Mouse (Mus musculus) MEL (cell line): ENCODE measurements at regions not wholly inside any gene's neighbourhood (a gene's known extent, or its start where the extent isn't known, plus 50 kb on each side); places are given as distances from the start of the nearest gene placed in this dataset.

ENCODE experiments used
- DNase-seq: peaks from one replicate; pipeline ENCODE4 v3.0.0; 2011; ENCODE audit warnings: low read depth, low spot score
- H3K27ac ChIP-seq: 2 replicates; pipeline ENCODE4 v1.5.1; 2012; ENCODE audit warnings: low read depth, mild to moderate bottlenecking, control low read depth, low read length, moderate library complexity; ENCODE audit not compliant: control insufficient read depth
- H3K27me3 ChIP-seq, 2 experiments: fragments of 150-350 bp in 1 of 2; sonication (generic) in 1 of 2; 2 replicates each; pipeline ENCODE4 v1.6.1; 2012; ENCODE audit warnings: low read length in 2 of 2, mild to moderate bottlenecking in 2 of 2, improper control_type of control experiment in 1 of 2, moderate library complexity in 1 of 2; ENCODE audit not compliant: insufficient read depth in 2 of 2, control insufficient read depth in 1 of 2
- H3K36me3 ChIP-seq, 2 experiments: 2 replicates each; pipeline ENCODE4 v1.6.1; 2012 to 2014; ENCODE audit warnings: low read length in 2 of 2, improper control_type of control experiment in 1 of 2, inconsistent platforms in 1 of 2, mild to moderate bottlenecking in 1 of 2; ENCODE audit not compliant: insufficient read depth in 2 of 2, control insufficient read depth in 1 of 2
- H3K4me1 ChIP-seq, 2 experiments: fragments of 150-350 bp in 1 of 2; sonication (generic) in 1 of 2; 2 replicates each; pipeline ENCODE4 v1.6.1; 2012; ENCODE audit warnings: low read length in 2 of 2, improper control_type of control experiment in 1 of 2, mild to moderate bottlenecking in 1 of 2; ENCODE audit not compliant: insufficient read depth in 2 of 2, control insufficient read depth in 1 of 2
- H3K4me3 ChIP-seq, 2 experiments: fragments of 150-350 bp in 1 of 2; sonication (generic) in 1 of 2; 2 replicates each; pipeline ENCODE4 v1.5.1; 2012; ENCODE audit warnings: low read depth in 2 of 2, low read length in 2 of 2, mild to moderate bottlenecking in 2 of 2, moderate library complexity in 2 of 2, control low read depth in 1 of 2, improper control_type of control experiment in 1 of 2; ENCODE audit not compliant: control insufficient read depth in 1 of 2, insufficient read depth in 1 of 2
- H3K79me2 ChIP-seq: 2 replicates; pipeline ENCODE4 v1.6.1; 2012; ENCODE audit warnings: mild to moderate bottlenecking, low read length, moderate library complexity; ENCODE audit not compliant: control insufficient read depth, poor library complexity, insufficient read depth
- H3K9ac ChIP-seq: 2 replicates; pipeline ENCODE4 v1.6.1; 2012; ENCODE audit warnings: low read depth, mild to moderate bottlenecking, control low read depth, low read length, moderate library complexity; ENCODE audit not compliant: control insufficient read depth, poor library complexity, severe bottlenecking
- H3K9me3 ChIP-seq: fragments of 150-350 bp; sonication (generic); replicated peaks from 2 replicates; pipeline ENCODE4 v1.6.1; 2012; ENCODE audit warnings: mild to moderate bottlenecking, low read length, improper control_type of control experiment, moderate library complexity; ENCODE audit not compliant: insufficient read depth
- BHLHE40 ChIP-seq: IDR thresholded peaks from 2 replicates; pipeline ENCODE4 v1.6.1; 2012; ENCODE audit warnings: low read depth, mild to moderate bottlenecking, inconsistent platforms, low read length, improper control_type of control experiment, borderline replicate concordance
- CHD1 ChIP-seq: IDR thresholded peaks from 2 replicates; pipeline ENCODE4 v1.6.1; 2012; ENCODE audit warnings: low read depth, mild to moderate bottlenecking, inconsistent platforms, low read length, improper control_type of control experiment
- CHD2 ChIP-seq: IDR thresholded peaks from 2 replicates; pipeline ENCODE4 v1.6.1; 2011; ENCODE audit warnings: low read length, improper control_type of control experiment
- CTCF ChIP-seq, 3 experiments: IDR thresholded peaks in 2 of 3; conservative IDR thresholded peaks in 1 of 3; 2 replicates each; pipeline ENCODE4 v1.5.1; 2011 to 2012; ENCODE audit warnings: low read length in 3 of 3, low read depth in 2 of 3, mild to moderate bottlenecking in 2 of 3, improper control_type of control experiment in 1 of 3, inconsistent platforms in 1 of 3, mixed read lengths in 1 of 3, moderate library complexity in 1 of 3; ENCODE audit not compliant: control insufficient read depth in 1 of 3, insufficient read depth in 1 of 3, poor library complexity in 1 of 3, severe bottlenecking in 1 of 3
- ELF1 ChIP-seq: IDR thresholded peaks from 2 replicates; pipeline ENCODE4 v1.6.1; 2014; ENCODE audit warnings: low read depth, mild to moderate bottlenecking, inconsistent platforms, low read length, improper control_type of control experiment, moderate library complexity
- EP300 ChIP-seq, 2 experiments: IDR thresholded peaks; 2 replicates each; pipeline ENCODE4 v1.6.1; 2011; ENCODE audit warnings: improper control_type of control experiment in 2 of 2, low read length in 2 of 2, low read depth in 1 of 2, mild to moderate bottlenecking in 1 of 2
- ETS1 ChIP-seq: IDR thresholded peaks from 2 replicates; pipeline ENCODE4 v1.6.1; 2012; ENCODE audit warnings: low read depth, mild to moderate bottlenecking, inconsistent platforms, low read length, improper control_type of control experiment, moderate library complexity
- JUND ChIP-seq: IDR thresholded peaks from 2 replicates; pipeline ENCODE4 v1.6.1; 2011; ENCODE audit warnings: low read depth, mild to moderate bottlenecking, improper control_type of control experiment, low read length
- KAT2A ChIP-seq: conservative IDR thresholded peaks from 2 replicates; pipeline ENCODE4 v1.6.1; 2012; ENCODE audit warnings: low read depth, low read length, improper control_type of control experiment, inconsistent platforms
- MAX ChIP-seq: IDR thresholded peaks from 2 replicates; pipeline ENCODE4 v1.6.1; 2011; ENCODE audit warnings: low read length, improper control_type of control experiment
- MAZ ChIP-seq: IDR thresholded peaks from 2 replicates; pipeline ENCODE4 v1.6.1; 2012; ENCODE audit warnings: low read depth, mild to moderate bottlenecking, inconsistent platforms, low read length, improper control_type of control experiment
- MXI1 ChIP-seq: IDR thresholded peaks from 2 replicates; pipeline ENCODE4 v1.6.1; 2011; ENCODE audit warnings: mild to moderate bottlenecking, low read depth, low read length, improper control_type of control experiment
- NELFE ChIP-seq: IDR thresholded peaks from 2 replicates; pipeline ENCODE4 v1.6.1; 2011; ENCODE audit warnings: low read depth, low read length, improper control_type of control experiment
- POLR2AphosphoS2 ChIP-seq: IDR thresholded peaks from 2 replicates; pipeline ENCODE4 v1.6.1; 2011; ENCODE audit warnings: low read length, improper control_type of control experiment
- POLR2AphosphoS5 ChIP-seq: IDR thresholded peaks from 2 replicates; pipeline ENCODE4 v1.6.1; 2012; ENCODE audit warnings: low read depth, borderline replicate concordance, mild to moderate bottlenecking, inconsistent platforms, low read length, moderate library complexity, mixed read lengths
- RAD21 ChIP-seq: IDR thresholded peaks from 2 replicates; pipeline ENCODE4 v1.6.1; 2011; ENCODE audit warnings: mild to moderate bottlenecking, low read depth, low read length, improper control_type of control experiment
- RCOR1 ChIP-seq: IDR thresholded peaks from 2 replicates; pipeline ENCODE4 v1.6.1; 2012; ENCODE audit warnings: low read depth, mild to moderate bottlenecking, inconsistent platforms, low read length, improper control_type of control experiment
- TBP ChIP-seq: IDR thresholded peaks from 2 replicates; pipeline ENCODE4 v1.8.0; 2011; ENCODE audit warnings: low read depth, low read length, improper control_type of control experiment
- USF2 ChIP-seq, 2 experiments: IDR thresholded peaks; 2 replicates each; pipeline ENCODE4 v1.6.1; 2011 to 2012; ENCODE audit warnings: improper control_type of control experiment in 2 of 2, low read length in 2 of 2, borderline replicate concordance in 1 of 2, inconsistent platforms in 1 of 2, low read depth in 1 of 2, mild to moderate bottlenecking in 1 of 2; ENCODE audit not compliant: insufficient read depth in 1 of 2
- ZC3H11A ChIP-seq: IDR thresholded peaks from 2 replicates; pipeline ENCODE4 v1.6.1; 2012; ENCODE audit warnings: low read depth, mild to moderate bottlenecking, inconsistent platforms, low read length, improper control_type of control experiment
- ZMIZ1 ChIP-seq: IDR thresholded peaks from 2 replicates; pipeline ENCODE4 v1.6.1; 2012; ENCODE audit warnings: low read depth, mild to moderate bottlenecking, inconsistent platforms, low read length, improper control_type of control experiment, moderate library complexity

GRCm38 (mm10) chr5:33540259-33540658, 89.2 kb downstream of the Fam53a start:
- H3K27me3 ChIP-seq, result no peaks in the 10 kb centered on the region; a peak in 1 of 4 replicates
- TF ChIP-seq MAX (no peak), BHLHE40 (no peak), EP300 (IDR thresholded peaks at IDR 0.05; ENCODE audit: low read depth in 1 of 2, low read length in 2 of 2) (no peak)
- H3K9ac ChIP-seq, result no peak overlapping the region
- no peaks in the 10 kb centered on the region for H3K36me3 ChIP-seq
- H3K9me3 ChIP-seq, result no peaks in the 10 kb centered on the region
- no peak for DNase-seq
- H3K4me3 ChIP-seq, result no peak overlapping the region
- no peaks in the 10 kb centered on the region for H3K79me2 ChIP-seq
- no peaks in the 10 kb centered on the region; a peak in 1 of 4 replicates for H3K4me1 ChIP-seq
- H3K27ac ChIP-seq, result no peak overlapping the region

- no peaks in the 10 kb centered on the region for H3K9me3 ChIP-seq
- no peaks in the 10 kb centered on the region for H3K79me2 ChIP-seq
- H3K4me1 ChIP-seq, result no peaks in the 10 kb centered on the region
- H3K36me3 ChIP-seq, result no peaks in the 10 kb centered on the region
- H3K27ac ChIP-seq, result no peak overlapping the region
- no peak overlapping the region for H3K4me3 ChIP-seq
- H3K27me3 ChIP-seq, result no peaks in the 10 kb centered on the region
- no peak overlapping the region for H3K9ac ChIP-seq
- TF ChIP-seq NELFE, result no peak
- no peak for TF ChIP-seq ZMIZ1
- TF ChIP-seq JUND, result no peak
- TF ChIP-seq ZC3H11A, result no peak
- TF ChIP-seq RCOR1, result no peak
- TF ChIP-seq TBP, result no peak
- TF ChIP-seq MAZ, result no peak
- no peak for TF ChIP-seq POLR2AphosphoS2
- no peak for TF ChIP-seq MAX
- TF ChIP-seq ELF1, result no peak
- TF ChIP-seq MXI1, result no peak
- TF ChIP-seq KAT2A, result no peak
- TF ChIP-seq BHLHE40, result no peak
- TF ChIP-seq CTCF (IDR thresholded peaks at IDR 0.05 in 2 of 3, conservative IDR thresholded peaks at IDR 0.05 in 1 of 3; ENCODE audit: control insufficient read depth in 1 of 3, insufficient read depth in 1 of 3, low read depth in 2 of 3, low read length in 3 of 3, poor library complexity in 1 of 3, severe bottlenecking in 1 of 3), result no peak
- TF ChIP-seq, all 39 proteins: peak for 0
- DNase-seq, result no peak
Measured at GRCm38 (mm10) chr5:33537429-33537828, 92.0 kb downstream of the Fam53a start.

GRCm38 (mm10) chr5:33537017-33537416, 92.4 kb downstream of the Fam53a start:
- H3K4me3 ChIP-seq, result no peak overlapping the region
- H3K27ac ChIP-seq, result no peak overlapping the region
- no peaks in the 10 kb centered on the region for H3K9me3 ChIP-seq
- no peaks in the 10 kb centered on the region for H3K27me3 ChIP-seq
- H3K4me1 ChIP-seq, result no peaks in the 10 kb centered on the region
- no peak overlapping the region for H3K9ac ChIP-seq
- DNase-seq, result no peak
- no peaks in the 10 kb centered on the region for H3K79me2 ChIP-seq
- no peaks in the 10 kb centered on the region for H3K36me3 ChIP-seq
- TF ChIP-seq CHD2, result no peak
- no peak for TF ChIP-seq CHD1
- TF ChIP-seq ETS1, result no peak
- TF ChIP-seq BHLHE40, result no peak
- TF ChIP-seq RAD21, result no peak
- TF ChIP-seq USF2 (IDR thresholded peaks at IDR 0.05; ENCODE audit: borderline replicate concordance in 1 of 2, insufficient read depth in 1 of 2, low read depth in 1 of 2, low read length in 2 of 2), result no peak
- TF ChIP-seq POLR2AphosphoS5, result no peak
- TF ChIP-seq, all 39 proteins: peak for 0
